Mouse (Mus musculus): ENCODE data around the gene Erv3. TPM values are rescaled to one million over a fixed set of nuclear protein-coding genes. Genes with fewer than 3 reads are reported as not detected.

Gene Erv3
- polyA plus RNA-seq, 1 experiment from 2014 or later, result not detected

GRCm38 (mm10) chr2:131823931-131824330 lies 35.6 kb downstream of the Erv3 start:
- Histone ChIP-seq H3K9me3 (ENCODE audit: control insufficient read depth, low read length) (no peaks in the 10 kb centered on the region), H3K4me3 (ENCODE audit: low read depth, low read length) (no peak overlapping the region), H3K4me1 (replicated peaks; ENCODE audit: control insufficient read depth, insufficient read depth, low read length) (peaks cover 8% of the 10 kb centered on the region; the same call in 1 of the 2 replicates), H3K36me3 (ENCODE audit: control insufficient read depth, insufficient read depth, low read length) (no peaks in the 10 kb centered on the region), H3K27me3 (ENCODE audit: control insufficient read depth, insufficient read depth, low read length) (no peaks in the 10 kb centered on the region), H3K4me2 (ENCODE audit: low read depth, low read length, severe bottlenecking) (no peak overlapping the region), H3K27ac (ENCODE audit: low read depth, low read length) (no peak overlapping the region), H3K9ac (ENCODE audit: low read length) (no peak overlapping the region)
- DNase-seq (ENCODE audit: low spot score) (no peak), ATAC-seq (replicated peaks; ENCODE audit: low FRiP score) (no peak)
- WGBS, result 72% methylated on average over 2 of the region's 2 CpGs

- Histone ChIP-seq H3K4me1 (replicated peaks; ENCODE audit: control insufficient read depth, insufficient read depth, low read length) (peaks cover 3% of the 10 kb centered on the region; the same call in 1 of the 2 replicates), H3K9me3 (ENCODE audit: control insufficient read depth, low read length) (no peaks in the 10 kb centered on the region), H3K4me3 (ENCODE audit: low read depth, low read length) (no peak overlapping the region), H3K36me3 (ENCODE audit: control insufficient read depth, insufficient read depth, low read length) (no peaks in the 10 kb centered on the region), H3K9ac (ENCODE audit: low read length) (no peak overlapping the region), H3K27ac (ENCODE audit: low read depth, low read length) (no peak overlapping the region), H3K27me3 (ENCODE audit: control insufficient read depth, insufficient read depth, low read length) (no peaks in the 10 kb centered on the region), H3K4me2 (ENCODE audit: low read depth, low read length, severe bottlenecking) (no peak overlapping the region)
- ATAC-seq (replicated peaks; ENCODE audit: low FRiP score) (no peak), DNase-seq (ENCODE audit: low spot score) (no peak)
- WGBS, result 77% methylated on average over 3 of the region's 3 CpGs
Observed at GRCm38 (mm10) chr2:131822492-131822891, 37.1 kb downstream of the Erv3 start.

GRCm38 (mm10) chr2:131821708-131821990 lies 37.9 kb downstream of the Erv3 start:
- WGBS, result 70% methylated on average over 3 of the region's 3 CpGs
- ATAC-seq (replicated peaks; ENCODE audit: low FRiP score) (no peak), DNase-seq (ENCODE audit: low spot score) (no peak)
- Histone ChIP-seq H3K4me2 (ENCODE audit: low read depth, low read length, severe bottlenecking) (no peak overlapping the region), H3K27ac (ENCODE audit: low read depth, low read length) (no peak overlapping the region), H3K9ac (ENCODE audit: low read length) (no peak overlapping the region), H3K27me3 (ENCODE audit: control insufficient read depth, insufficient read depth, low read length) (no peaks in the 10 kb centered on the region), H3K4me3 (ENCODE audit: low read depth, low read length) (no peak overlapping the region), H3K9me3 (ENCODE audit: control insufficient read depth, low read length) (no peaks in the 10 kb centered on the region), H3K36me3 (ENCODE audit: control insufficient read depth, insufficient read depth, low read length) (no peaks in the 10 kb centered on the region), H3K4me1 (replicated peaks; ENCODE audit: control insufficient read depth, insufficient read depth, low read length) (peaks cover 3% of the 10 kb centered on the region; the same call in 1 of the 2 replicates)

GRCm38 (mm10) chr2:131820932-131821707 lies 38.4 kb downstream of the Erv3 start:
- no peak overlapping the region for H3K4me3 ChIP-seq (ENCODE audit: low read depth, low read length)
- H3K36me3 ChIP-seq (ENCODE audit: control insufficient read depth, insufficient read depth, low read length), result no peaks in the 10 kb centered on the region
- peak; percentile 37; the same call in 1 of the 2 replicates for ATAC-seq (replicated peaks; ENCODE audit: low FRiP score)
- H3K4me2 ChIP-seq (ENCODE audit: low read depth, low read length, severe bottlenecking), result no peak overlapping the region
- peaks cover 3% of the 10 kb centered on the region; the same call in 1 of the 2 replicates for H3K4me1 ChIP-seq (replicated peaks; ENCODE audit: control insufficient read depth, insufficient read depth, low read length)
- H3K27me3 ChIP-seq (ENCODE audit: control insufficient read depth, insufficient read depth, low read length), result no peaks in the 10 kb centered on the region
- no peak overlapping the region for H3K9ac ChIP-seq (ENCODE audit: low read length)
- DNase-seq (ENCODE audit: low spot score), result peak; percentile 87
- H3K9me3 ChIP-seq (ENCODE audit: control insufficient read depth, low read length), result no peaks in the 10 kb centered on the region
- H3K27ac ChIP-seq (ENCODE audit: low read depth, low read length), result no peak overlapping the region
- 40% methylated on average over 6 of the region's 6 CpGs for WGBS

- peak overlapping the region; percentile 16; the same call in 1 of the 2 replicates for H3K9ac ChIP-seq (ENCODE audit: low read length)
Observed at GRCm38 (mm10) chr2:131820088-131820675, 39.4 kb downstream of the Erv3 start.

GRCm38 (mm10) chr2:131814327-131814726 lies 45.2 kb downstream of the Erv3 start:
- ATAC-seq (replicated peaks; ENCODE audit: low FRiP score) (no peak), DNase-seq (ENCODE audit: low spot score) (no peak)
- no peaks in the 10 kb centered on the region for H3K9me3 ChIP-seq (ENCODE audit: control insufficient read depth, low read length)
- H3K36me3 ChIP-seq (ENCODE audit: control insufficient read depth, insufficient read depth, low read length), result no peaks in the 10 kb centered on the region
- WGBS, result 81% methylated on average over 10 of the region's 10 CpGs
- no peak overlapping the region for H3K9ac ChIP-seq (ENCODE audit: low read length)
- peaks cover 2% of the 10 kb centered on the region; the same call in 1 of the 2 replicates for H3K27me3 ChIP-seq (ENCODE audit: control insufficient read depth, insufficient read depth, low read length)
- H3K4me2 ChIP-seq (ENCODE audit: low read depth, low read length, severe bottlenecking), result no peak overlapping the region
- H3K4me1 ChIP-seq (replicated peaks; ENCODE audit: control insufficient read depth, insufficient read depth, low read length), result no peaks in the 10 kb centered on the region
- H3K27ac ChIP-seq (ENCODE audit: low read depth, low read length), result no peak overlapping the region
- H3K4me3 ChIP-seq (ENCODE audit: low read depth, low read length), result no peak overlapping the region

More at GRCm38 (mm10) chr2:131820088-131820675, 39.4 kb downstream of the Erv3 start:
- 26% methylated on average over 14 of the region's 14 CpGs for WGBS
- ATAC-seq (replicated peaks; ENCODE audit: low FRiP score) (peak; percentile 69), DNase-seq (ENCODE audit: low spot score) (peak; percentile 88)
- H3K36me3 ChIP-seq (ENCODE audit: control insufficient read depth, insufficient read depth, low read length), result no peaks in the 10 kb centered on the region
- H3K4me2 ChIP-seq (ENCODE audit: low read depth, low read length, severe bottlenecking), result peak overlapping the region; percentile 38; the same call in 1 of the 2 replicates
- no peaks in the 10 kb centered on the region for H3K9me3 ChIP-seq (ENCODE audit: control insufficient read depth, low read length)
- peaks cover 3% of the 10 kb centered on the region; the same call in 1 of the 2 replicates for H3K4me1 ChIP-seq (replicated peaks; ENCODE audit: control insufficient read depth, insufficient read depth, low read length)
- H3K27me3 ChIP-seq (ENCODE audit: control insufficient read depth, insufficient read depth, low read length), result no peaks in the 10 kb centered on the region
- H3K27ac ChIP-seq (ENCODE audit: low read depth, low read length), result no peak overlapping the region
- H3K4me3 ChIP-seq (ENCODE audit: low read depth, low read length), result no peak overlapping the region

GRCm38 (mm10) chr2:131813437-131813836 lies 46.1 kb downstream of the Erv3 start:
- no peak overlapping the region for H3K27ac ChIP-seq (ENCODE audit: low read depth, low read length)
- no peaks in the 10 kb centered on the region for H3K4me1 ChIP-seq (replicated peaks; ENCODE audit: control insufficient read depth, insufficient read depth, low read length)
- no peak overlapping the region for H3K9ac ChIP-seq (ENCODE audit: low read length)
- no peak overlapping the region for H3K4me3 ChIP-seq (ENCODE audit: low read depth, low read length)
- WGBS, result 84% methylated on average over 1 of the region's 1 CpGs
- DNase-seq (ENCODE audit: low spot score) (peak; percentile 35), ATAC-seq (replicated peaks; ENCODE audit: low FRiP score) (no peak)
- H3K27me3 ChIP-seq (ENCODE audit: control insufficient read depth, insufficient read depth, low read length), result peaks cover 2% of the 10 kb centered on the region; the same call in 1 of the 2 replicates
- H3K4me2 ChIP-seq (ENCODE audit: low read depth, low read length, severe bottlenecking), result no peak overlapping the region
- H3K9me3 ChIP-seq (ENCODE audit: control insufficient read depth, low read length), result no peaks in the 10 kb centered on the region
- H3K36me3 ChIP-seq (ENCODE audit: control insufficient read depth, insufficient read depth, low read length), result no peaks in the 10 kb centered on the region

GRCm38 (mm10) chr2:131812480-131813137 lies 46.9 kb downstream of the Erv3 start:
- H3K9me3 ChIP-seq (ENCODE audit: control insufficient read depth, low read length), result no peaks in the 10 kb centered on the region
- 21% methylated on average over 23 of the region's 23 CpGs for WGBS
- H3K27ac ChIP-seq (ENCODE audit: low read depth, low read length), result no peak overlapping the region
- H3K27me3 ChIP-seq (ENCODE audit: control insufficient read depth, insufficient read depth, low read length), result peaks cover 2% of the 10 kb centered on the region; the same call in 1 of the 2 replicates
- H3K4me3 ChIP-seq (ENCODE audit: low read depth, low read length), result no peak overlapping the region
- DNase-seq (ENCODE audit: low spot score) (peak; percentile 91), ATAC-seq (replicated peaks; ENCODE audit: low FRiP score) (peak; percentile 78)
- no peaks in the 10 kb centered on the region for H3K4me1 ChIP-seq (replicated peaks; ENCODE audit: control insufficient read depth, insufficient read depth, low read length)
- no peak overlapping the region for H3K9ac ChIP-seq (ENCODE audit: low read length)
- H3K36me3 ChIP-seq (ENCODE audit: control insufficient read depth, insufficient read depth, low read length), result no peaks in the 10 kb centered on the region
- no peak overlapping the region for H3K4me2 ChIP-seq (ENCODE audit: low read depth, low read length, severe bottlenecking)
